ENCODE assay signal across 8 mouse cellular contexts in genomic region chr5:111273589-111273988, GRCm38 (mm10). TPM values are rescaled to one million over a fixed set of nuclear protein-coding genes. Genes with fewer than 3 reads are reported as not detected.
DNase-seq lines count a peak whose midpoint lies in the region; ATAC-seq and TF ChIP-seq lines count a peak whose summit lies in the region.

No protein-coding gene starts in this region.

- peak; percentile 95 for TF ChIP-seq CTCF in gastrocnemius, adult 2 months (IDR thresholded peaks at IDR 0.05)

- intact Hi-C loops in gastrocnemius, adult 2 months (cut with DNase I): loop anchor here (1.0 to 5.0 kb wide), 3 partner anchors 68 to 879 kb away; partner anchors contain the start of genes Ddx51 and Noc4l

- 29% methylated on average over 10 of the region's 10 CpGs for WGBS in intestine, embryonic 14.5 days

- H3K4me2 ChIP-seq in intestine, embryonic 14.5 days (ENCODE audit: low read length): no peak overlapping the region

- H3K9me3 ChIP-seq in intestine, embryonic 14.5 days (ENCODE audit: control insufficient read depth, low read length): no peaks in the 10 kb centered on the region

- DNase-seq in adipocyte (ENCODE audit: low spot score): peak; percentile 88
- DNase-seq in cerebellum, postnatal 25 days: peak; percentile 86 to 91
- DNase-seq in gastrocnemius, adult 2 months: peak; percentile 91
- DNase-seq in intestine, embryonic 14.5 days (ENCODE audit: low spot score): peak; percentile 93
- DNase-seq in left cerebral cortex, adult 8-10 months (ENCODE audit: low spot score in 2 of 2): peak; percentile 43 to 67
- DNase-seq in mesoderm, embryonic 11.5 days (ENCODE audit: low read depth, low spot score): peak; percentile 81
- DNase-seq in right cerebral cortex, postnatal 25 days: peak; percentile 69
- DNase-seq in urinary bladder, postnatal 4 days (ENCODE audit: low spot score in 2 of 2): peak; percentile 76 to 90

- no peaks in the 10 kb centered on the region for H3K27me3 ChIP-seq in intestine, embryonic 14.5 days (replicated peaks; ENCODE audit: control insufficient read depth, insufficient read depth, low read length)

- ATAC-seq in intestine, embryonic 14.5 days (replicated peaks; ENCODE audit: low FRiP score, low TSS enrichment, low read depth): peak; percentile 70

- no peak overlapping the region for H3K27ac ChIP-seq in gastrocnemius, adult 2 months
- H3K27ac ChIP-seq in intestine, embryonic 14.5 days (ENCODE audit: low read depth): no peak overlapping the region

- H3K4me3 ChIP-seq in gastrocnemius, adult 2 months: no peak overlapping the region
- H3K4me3 ChIP-seq in intestine, embryonic 14.5 days (ENCODE audit: low read depth, low read length): no peak overlapping the region

- H3K4me1 ChIP-seq in intestine, embryonic 14.5 days (replicated peaks; ENCODE audit: control insufficient read depth, insufficient read depth, low read length): no peaks in the 10 kb centered on the region

- peaks cover 35% of the 10 kb centered on the region for H3K36me3 ChIP-seq in intestine, embryonic 14.5 days (ENCODE audit: control insufficient read depth, insufficient read depth, low read length)

- no peak overlapping the region for H3K9ac ChIP-seq in intestine, embryonic 14.5 days (ENCODE audit: low read length)

RNA-seq across cellular contexts. Expression of gene Pitpnb, which starts 57.0 kb away (rescaled TPM):
- 10 to 100 TPM; 20.7 to 25.8 TPM for total RNA-seq in gastrocnemius, adult 2 months (2021)
- 114 and 115 TPM in 2 replicates for polyA plus RNA-seq in intestine, embryonic 14.5 days (2014; fragmentation: Nextera tagmentation; extraction: Ambion mirVana)
- total RNA-seq in left cerebral cortex, adult 8-10 months (2022): 10 to 100 TPM; 81.7 to 89.5 (median 85.7) TPM
